Mouse (Mus musculus): ENCODE measurements around the gene Fam122c.

- TF ChIP-seq CTCF (IDR thresholded peaks at IDR 0.05; ENCODE audit: low read depth) (no peak), EP300 (IDR thresholded peaks at IDR 0.05; ENCODE audit: low read depth) (no peak)
These were observed 14.7 kb downstream of the Fam122c start for GRCm38 (mm10) chrX:53287924-53288323.

All from heart, postnatal 0 days (tissue).